Mouse (Mus musculus) skeletal muscle tissue, adult 2 months (tissue): Measurements from ENCODE around the gene Acot13.

Source experiments
- DNase-seq: peaks from one replicate; pipeline ENCODE4 v3.0.0-alpha.2; 2012; ENCODE audit warnings: low read depth, low spot score

Gene Acot13

DNA sequence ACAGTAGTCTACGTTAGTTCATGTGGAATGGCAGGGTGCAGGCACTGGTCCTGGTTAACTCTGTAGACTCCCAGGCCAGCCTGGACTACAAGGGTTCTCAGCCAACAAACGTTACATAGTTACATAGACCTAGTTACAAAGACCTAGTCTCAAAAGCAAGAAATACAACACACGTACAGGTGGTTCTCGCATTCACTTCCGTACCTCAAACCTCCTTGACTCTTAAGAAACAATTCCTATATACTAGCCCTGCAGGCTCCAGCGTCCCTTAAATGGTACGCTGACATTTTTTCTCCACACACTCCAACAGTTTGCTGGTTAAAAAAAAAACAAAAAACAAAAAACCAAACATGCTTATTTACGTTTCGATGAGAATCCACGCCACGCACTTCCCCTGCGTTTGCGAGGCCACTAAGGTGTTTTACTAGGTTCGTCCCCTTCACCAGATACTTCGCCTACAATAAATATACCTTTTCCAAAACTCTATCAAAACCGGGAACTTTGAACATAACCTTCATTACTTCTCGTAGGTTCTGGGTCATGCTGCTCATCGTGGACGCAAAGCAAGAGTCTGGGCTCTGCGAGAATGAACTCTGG, 486 bp downstream of the Acot13 start:
- no peak for DNase-seq

DNA sequence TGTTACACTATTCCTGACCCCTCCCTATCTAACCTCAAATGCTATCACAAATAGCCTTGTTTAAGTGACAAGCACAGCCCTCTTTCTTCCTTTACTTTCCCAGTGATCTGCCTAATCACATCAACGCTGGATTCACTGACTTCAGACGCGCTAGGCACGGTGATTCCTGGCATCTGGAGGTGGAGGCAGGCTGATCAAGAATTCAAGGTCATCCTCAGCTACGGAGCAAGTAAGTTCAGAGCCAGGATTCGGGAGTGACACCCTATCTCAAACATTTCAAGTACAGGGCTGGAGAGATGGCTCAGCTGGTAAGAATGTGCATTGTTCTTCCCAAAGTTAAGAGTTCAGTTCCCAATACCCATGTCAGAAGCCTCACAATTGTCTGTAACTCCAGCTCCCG, 5.2 kb downstream of the Acot13 start:
- DNase-seq: no peak

DNA sequence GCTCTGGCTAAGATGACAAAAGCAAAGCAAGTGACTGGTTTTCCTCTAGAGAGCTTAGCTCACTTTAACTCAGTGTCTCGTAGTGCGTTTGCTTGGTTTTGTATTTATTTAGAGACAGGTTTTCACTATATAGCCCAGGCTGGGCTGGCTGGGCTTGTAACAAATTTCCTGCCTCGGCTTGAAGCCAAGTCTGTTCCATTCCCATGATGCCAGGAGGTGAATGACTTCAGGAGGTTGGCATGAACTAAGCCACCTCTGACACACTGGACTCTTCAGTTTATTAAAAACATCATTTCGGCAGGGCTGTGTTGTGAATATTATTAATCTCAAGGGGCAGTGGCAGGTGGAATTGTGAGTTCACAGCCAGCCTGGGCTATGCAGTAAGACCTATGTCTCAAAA, 5.8 kb downstream of the Acot13 start:
- no peak for DNase-seq

DNA sequence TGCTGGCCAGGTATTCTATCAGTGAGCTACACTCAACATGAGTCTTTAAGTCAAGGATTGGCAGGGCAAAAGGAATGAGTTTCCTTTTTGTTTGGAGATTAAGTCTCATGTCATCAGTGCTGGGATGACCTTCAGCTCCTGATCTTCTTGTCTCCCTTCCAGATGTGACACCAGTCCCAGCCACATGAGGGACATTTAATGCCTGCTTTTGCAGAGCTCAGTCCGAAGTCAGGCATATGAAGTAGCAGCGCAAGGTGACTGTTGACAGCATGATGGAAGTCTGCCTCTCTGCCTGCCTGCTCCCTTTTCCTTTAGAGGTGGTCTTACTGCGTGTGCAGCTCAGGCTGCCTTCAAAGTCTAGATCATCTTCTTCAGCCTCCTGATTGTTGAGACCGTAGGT, 6.7 kb downstream of the Acot13 start:
- peak; percentile 56 for DNase-seq

DNA sequence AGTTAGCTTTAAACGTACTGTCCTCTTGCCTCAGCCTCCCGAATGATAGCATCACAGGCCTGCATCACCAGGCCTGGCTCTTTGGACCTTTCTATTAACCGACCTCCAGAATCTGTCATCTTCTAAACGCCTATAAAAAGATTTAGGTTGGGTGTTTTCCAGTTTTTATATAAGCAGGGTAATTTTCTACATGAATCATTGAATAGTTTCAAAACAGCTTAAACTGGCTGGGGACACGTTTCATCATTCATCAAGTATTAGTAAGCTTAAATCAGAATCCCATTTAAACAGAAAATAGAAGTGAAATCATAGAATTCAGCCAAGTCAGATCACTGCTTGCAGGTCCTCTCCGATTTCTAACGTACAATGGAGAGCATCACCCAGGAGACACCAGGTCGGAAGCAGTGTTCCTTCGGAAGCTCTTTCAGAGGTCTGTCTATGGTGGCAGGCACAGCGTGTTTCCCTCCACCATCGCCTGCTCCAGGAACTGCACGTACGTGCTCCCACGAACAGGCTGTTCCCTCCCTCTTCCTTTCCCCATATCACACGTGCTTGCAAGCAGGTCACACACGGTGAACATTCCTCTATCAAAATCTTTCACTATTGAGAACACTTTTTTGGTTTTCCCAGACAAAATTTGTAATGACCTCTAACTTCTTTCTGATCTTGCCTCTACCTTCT, 8.5 kb downstream of the Acot13 start:
- no peak for DNase-seq

DNA sequence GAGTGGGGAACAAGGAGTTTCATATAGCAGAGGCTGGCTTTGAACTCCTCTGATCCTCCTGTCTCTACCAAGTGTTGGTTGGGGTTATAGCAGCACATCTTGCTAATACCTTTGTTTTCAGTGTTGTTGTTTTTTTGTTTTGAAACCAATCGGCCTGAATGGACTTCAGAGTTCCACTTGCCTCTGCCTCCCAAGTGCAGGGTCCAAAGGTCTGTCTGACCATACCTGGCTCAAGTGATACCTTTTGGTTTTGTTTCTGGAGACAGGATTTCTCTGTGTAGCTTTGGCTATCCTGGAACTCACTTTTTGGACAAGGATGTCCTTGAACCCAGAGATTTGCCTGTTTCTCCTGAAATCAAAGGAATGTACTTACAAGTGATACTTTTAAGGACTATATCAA, 11.4 kb downstream of the Acot13 start:
- DNase-seq: no peak

DNA sequence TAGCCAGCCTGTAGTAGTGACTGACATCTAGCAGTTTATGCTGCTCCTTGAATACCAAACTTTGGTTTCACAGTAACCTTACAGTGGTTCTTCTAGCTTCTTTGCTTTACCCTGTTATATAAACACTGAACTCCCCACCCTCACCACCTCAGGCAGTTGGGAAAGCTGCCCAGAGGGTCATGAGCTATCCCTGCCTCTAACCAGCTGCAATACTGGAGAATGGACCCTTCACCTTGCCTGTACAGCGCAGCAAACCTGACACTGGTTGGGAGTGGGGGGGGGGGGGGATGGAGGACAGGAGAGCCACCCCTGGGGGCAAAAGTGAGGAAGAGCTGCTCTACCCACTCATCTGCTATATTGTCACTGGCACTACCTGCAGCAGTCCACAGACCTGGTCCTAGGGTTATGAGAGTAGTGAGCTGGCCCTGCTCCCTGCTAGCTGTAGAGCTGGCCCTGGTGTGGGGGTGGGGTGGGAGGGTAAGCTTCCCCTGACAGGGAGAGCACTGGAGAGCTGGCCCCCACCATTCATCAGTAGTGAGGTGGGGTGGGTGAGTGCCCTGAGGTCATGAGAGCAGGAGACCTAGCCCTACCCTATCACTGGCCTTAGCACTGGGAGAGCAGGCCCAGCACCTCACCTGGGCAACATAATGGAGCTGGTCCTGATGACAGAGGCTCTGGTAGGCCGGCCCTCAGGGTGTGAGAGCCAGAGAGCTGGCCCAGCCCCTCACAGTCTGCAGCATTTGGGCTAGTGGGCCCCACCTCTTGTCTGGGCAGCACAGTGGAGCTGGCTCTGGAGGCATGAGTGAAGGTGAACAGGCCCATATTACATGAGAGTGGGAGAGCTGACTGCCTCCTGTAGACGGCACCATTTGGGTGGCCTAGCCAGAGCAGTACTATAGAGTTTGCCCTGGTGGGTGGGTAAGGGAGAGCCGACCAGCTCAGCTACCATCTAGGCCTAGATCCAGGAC, 14.9 kb downstream of the Acot13 start:
- no peak for DNase-seq

DNA sequence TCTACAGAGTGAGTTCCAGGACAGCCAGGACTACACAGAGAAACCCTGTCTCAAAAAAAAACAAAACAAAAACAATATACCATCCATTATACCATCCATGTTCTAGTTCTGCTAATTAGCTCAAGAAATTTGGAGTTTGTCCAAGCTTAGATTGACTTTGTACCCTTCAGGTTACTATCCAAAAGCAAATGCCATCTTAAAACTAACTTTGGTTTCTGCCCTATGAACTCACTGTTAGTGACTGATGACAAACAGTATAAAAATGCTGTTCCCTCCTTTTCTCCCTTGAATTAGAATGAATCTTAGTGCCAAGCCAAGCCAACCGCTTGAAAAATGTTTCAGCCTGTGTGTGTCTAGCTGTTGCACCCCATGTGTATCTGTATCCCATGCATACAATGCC, 16.7 kb downstream of the Acot13 start:
- DNase-seq: no peak

DNA sequence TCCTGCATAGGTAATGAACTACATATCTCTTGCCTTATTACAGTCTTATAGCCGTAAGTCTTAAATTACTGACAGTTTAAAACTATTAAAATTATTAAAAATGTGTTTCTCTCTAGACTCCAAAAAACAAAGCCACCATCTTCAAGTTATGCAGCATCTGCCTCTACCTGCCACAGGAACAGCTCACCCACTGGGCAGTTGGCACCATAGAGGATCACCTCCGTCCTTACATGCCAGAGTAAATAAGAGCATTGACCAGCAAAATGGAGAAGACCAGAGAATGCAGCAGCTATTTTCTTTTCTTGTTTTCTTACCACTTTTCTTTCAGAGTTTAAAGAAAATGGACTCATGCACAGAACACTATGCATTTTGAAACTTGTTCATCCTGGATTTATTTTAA, 18.8 kb downstream of the Acot13 start:
- DNase-seq: no peak

DNA sequence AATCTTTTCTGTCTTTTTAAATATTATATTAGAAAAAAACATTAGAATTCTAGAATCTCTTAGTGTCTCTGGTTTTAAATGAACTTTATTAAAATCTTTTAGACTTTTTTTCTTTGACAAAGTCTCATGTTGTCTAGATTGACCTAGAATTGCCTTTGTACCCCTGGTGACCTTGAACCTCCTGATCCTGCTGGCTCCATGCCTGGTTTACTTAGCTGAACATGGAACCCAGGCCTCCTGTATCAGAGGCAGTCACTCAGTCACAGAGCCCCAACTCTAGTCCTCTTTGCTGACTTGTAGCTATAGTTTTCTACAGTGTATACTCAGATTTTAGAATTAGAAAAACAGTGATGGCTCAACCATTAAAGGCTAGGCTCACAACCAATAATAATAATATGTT, 25.3 kb downstream of the Acot13 start:
- no peak for DNase-seq

DNA sequence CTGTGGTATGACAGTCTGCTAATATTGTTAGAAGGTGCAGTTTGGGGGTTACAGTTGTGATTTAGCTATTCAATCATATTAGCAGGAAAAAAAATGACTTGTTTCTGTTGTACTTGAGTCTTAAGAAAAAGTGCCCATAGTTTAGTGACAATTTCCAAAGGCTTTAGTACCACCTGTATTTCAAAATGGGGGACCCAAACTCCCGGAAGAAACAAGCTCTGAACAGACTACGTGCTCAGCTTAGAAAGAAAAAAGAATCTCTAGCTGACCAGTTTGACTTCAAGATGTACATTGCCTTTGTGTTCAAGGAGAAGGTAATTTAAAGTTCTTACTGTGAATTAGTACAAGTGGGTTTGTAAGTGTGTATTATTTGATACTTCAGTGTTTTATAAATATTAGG, 28.1 kb downstream of the Acot13 start:
- no peak for DNase-seq

DNA sequence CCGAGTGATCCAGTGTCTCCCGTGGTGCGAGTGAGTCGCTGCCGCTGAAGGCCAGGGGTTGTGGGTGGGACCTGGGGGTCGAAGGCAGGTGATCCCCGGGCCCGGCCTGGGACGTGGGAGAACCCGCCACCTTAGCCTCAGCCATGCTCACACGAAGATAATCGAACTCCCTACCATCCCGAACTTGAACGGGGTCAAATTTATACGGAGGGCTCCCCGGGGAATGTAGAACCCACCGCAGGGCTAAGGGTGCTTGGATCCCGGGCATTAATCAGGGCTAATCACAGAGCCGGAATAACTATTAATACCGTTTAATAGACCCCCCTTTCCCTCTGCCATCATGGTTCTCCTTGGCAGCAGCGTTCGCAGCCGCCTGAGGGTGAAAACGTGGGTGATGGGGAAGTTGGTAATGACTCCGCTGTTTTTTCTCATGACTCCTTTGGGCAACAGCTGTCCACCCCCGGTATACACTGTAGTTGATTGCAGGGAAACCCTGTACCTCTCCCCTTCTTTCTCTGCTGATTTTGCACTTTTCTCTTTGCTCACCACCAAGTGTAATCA, 29.1 kb downstream of the Acot13 start:
- no peak for DNase-seq

DNA sequence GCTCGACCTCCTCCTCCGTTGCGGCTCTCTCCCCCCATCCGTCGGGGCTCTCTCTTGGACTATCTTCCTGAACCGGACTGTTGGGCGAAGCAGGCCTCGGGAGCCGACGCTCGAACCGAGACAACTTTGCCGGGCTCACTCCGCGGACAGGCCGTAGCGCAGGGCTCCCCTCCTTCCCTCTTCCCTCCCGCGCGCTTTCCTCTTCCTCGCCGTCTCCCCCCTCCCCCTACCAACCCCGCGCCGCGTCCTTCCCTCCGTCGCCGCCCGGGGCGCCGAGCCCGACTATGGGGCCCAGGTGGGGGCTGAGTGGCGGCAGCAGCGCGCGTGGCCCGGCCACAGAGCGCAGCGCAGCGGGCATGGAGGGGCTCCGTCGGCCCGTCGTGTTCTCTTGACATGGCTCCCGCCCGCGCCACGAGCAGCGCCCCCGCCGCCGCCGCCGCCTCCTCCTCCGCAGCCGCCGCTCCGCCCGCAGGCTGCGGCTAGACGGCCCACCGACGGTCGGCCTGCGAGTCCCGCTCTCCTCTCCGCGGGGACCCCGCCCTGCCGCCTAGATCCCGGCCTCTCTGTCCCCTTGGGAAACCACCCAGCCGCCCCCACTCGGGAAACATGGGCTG, 29.9 kb downstream of the Acot13 start, which contains the start of gene BC005537:
TSS of gene BC005537 (plus strand) at position 350 of the 614 bp plus-strand sequence.
- no peak for DNase-seq

DNA sequence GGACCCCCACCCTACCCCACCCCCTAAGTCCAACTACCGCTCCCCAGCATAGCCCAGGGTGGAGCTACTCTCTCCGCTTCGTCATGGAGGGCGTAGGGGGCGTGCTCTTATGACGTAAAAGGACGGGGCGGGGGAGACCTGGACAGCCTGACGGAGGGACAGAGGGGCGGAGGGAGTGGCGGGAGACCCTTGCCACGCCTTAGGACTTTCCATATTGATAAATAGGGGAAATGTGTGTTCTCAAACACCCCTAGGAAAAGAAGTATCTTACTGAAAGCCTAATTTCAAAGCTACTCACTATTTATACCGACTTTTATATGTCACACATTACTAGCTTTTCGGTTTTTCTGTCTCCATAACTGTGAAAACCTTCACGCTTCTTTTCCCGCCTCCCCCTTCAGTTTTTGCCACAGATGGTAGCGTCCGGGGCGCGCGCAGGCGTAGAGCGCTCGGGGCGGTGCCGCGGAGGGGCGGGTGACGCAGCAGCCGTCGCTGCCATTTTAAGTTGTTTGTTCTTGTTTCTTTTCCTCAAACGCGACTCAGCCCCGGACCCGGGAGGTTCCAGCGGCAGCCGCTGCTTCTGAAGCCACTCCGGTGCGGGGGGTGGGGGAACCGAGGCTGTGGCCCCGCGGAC, 30.5 kb downstream of the Acot13 start:
- DNase-seq: peak; percentile 99

DNA sequence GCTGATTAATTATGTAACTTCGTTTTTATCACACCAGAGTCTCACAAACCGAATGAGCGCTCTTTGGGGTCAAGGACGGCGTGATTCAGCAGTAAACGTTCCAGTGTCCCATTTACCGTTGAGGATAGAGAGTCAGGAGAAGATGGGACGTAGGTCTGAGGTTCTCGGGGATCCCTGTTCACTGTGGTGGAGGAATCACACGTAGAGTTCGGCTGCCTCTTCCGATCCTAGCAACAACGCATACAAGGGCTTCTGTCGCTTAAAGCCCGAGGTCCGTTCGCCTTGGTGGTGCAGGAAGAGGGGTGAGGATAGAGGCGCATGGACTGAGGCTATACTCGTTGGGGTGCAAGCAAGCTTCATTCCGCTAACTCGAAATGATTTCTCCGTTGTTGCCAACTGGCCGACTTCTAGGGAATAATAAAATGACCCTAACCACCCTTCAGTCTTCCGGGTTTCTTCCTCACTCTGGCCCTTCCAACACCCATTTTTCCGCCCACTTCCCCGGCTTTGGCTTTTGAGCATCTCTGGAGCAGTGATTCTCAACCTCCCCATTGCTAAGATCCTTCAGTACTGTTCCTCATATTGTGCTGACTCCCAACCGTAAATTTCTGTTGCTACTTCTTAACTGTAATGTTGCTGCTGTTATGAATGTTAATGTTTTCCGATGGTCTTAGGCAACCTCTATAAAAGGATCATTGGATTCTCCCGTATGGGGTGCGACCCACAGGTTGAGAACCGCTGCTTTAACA, 31.2 kb downstream of the Acot13 start:
- peak; percentile 56 for DNase-seq

DNA sequence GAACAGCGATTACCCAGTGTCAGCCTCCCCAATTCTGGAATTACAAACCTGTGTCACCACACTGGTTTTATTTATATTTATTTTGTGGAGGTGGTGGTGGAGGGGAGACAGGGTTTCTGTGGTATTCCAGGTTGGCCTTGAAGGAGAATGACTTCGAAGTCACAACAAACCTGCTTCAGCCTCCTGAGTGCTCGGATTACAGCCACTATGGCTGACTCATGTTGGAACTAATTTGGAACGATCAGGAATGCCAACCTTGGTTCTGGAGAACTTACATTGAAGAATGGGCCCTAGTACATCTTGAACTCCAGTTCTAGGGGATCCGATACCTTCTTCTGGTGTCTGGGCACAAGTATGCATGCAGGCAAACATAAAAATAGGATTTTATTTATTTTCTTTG, 32.0 kb downstream of the Acot13 start:
- DNase-seq: no peak

DNA sequence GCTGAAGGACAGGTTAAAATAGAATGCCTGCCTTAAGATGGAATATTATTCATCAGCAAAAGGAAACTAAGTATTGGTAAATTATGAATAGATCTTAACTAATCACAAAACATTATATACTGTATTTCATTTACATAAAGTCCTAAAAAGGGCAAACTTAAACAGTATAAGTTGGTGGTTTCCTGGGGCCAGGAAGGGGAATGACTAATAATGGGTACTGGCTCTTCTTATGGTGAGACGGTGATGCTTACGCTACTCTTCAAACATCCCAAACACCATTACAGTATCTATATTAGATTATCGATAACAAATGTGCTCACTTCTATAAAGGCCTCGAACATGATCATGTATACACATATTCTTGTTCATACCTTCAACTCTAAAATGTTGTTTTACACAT, 32.7 kb downstream of the Acot13 start:
- DNase-seq: no peak

DNA sequence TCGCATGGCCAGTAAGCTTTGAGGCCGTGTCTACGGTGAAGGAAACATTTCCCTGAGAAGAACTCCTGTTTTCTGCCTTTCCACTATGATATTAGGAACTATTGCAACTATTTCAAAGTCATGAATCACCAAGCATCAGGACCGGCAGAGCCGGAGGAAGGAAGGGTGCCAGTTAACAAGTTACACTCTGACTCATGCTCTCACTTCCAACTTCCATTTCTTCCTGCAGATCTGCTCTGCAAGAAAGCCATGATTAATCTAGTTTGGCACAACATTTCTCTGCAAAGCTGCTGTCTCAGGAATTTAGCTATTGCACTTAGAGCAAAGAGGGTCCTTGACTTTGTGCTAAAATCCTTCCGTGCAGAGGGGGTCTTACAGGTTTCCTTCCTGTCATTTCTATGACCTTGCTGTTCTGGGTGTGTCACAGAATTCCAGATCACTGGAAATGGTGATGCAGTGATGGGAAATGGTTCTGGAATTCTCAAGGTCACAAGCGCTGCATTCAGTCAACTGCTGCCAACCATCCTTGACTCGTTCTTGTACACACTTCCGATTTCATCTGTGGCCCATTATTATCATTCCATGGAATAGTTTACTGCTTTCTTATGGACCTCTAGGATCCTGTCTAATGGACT, 38.8 kb downstream of the Acot13 start:
- peak; percentile 53 for DNase-seq

DNA sequence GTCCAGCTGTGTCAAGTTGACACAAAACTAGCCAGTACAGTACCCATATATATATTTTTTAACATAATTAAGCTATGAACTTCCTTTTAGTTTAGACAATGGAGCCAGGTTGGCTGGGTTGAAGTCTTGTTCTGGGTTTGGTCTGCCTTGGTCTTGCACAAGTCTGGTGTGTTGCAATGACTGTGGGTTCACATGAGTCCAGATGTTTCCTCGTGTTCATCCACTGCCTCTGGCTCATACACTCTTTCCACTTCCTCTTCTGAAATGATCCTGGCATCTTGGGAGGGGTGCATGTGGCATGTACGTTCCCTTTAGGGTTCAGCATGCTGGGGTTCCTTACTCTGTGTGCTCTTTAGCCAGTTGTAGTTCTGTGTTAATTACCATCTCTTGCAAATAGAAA, 40.0 kb downstream of the Acot13 start:
- DNase-seq: peak; percentile 72

DNA sequence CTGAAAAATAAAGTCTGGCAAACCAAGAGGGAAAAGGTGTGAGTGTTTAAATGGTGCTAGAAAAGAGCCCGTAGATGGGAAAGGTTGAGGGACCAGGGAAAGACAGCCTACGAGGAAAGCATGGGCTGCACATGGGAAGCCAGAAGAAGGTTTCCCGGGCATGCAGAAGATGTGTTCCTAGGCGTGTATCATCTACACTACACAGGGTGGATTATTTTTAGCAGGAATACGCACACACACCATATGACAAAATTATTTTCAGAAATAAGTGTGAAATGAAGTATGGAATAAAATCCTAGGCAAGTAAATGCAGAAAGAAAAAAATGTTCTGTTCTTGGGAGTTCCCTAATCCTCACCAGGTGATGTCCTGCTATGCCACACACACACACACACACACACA, 43.9 kb downstream of the Acot13 start:
- no peak for DNase-seq
